Mouse (Mus musculus): ENCODE results near the gene Pigf.

GRCm38 (mm10) chr17:86962894-86963585, 62.2 kb downstream of the Pigf start, which contains the start of gene Rhoq:
- TF ChIP-seq POLR2A (IDR thresholded peaks at IDR 0.05; ENCODE audit: insufficient read depth, low read depth, low read length) (peak; percentile 51; the same call in 1 of the 2 replicates), CTCF (IDR thresholded peaks at IDR 0.05; ENCODE audit: insufficient read depth, low read depth, low read length) (no peak)
